Comparison of ENCODE assay signal across 12 mouse cellular contexts in the genomic region with DNA sequence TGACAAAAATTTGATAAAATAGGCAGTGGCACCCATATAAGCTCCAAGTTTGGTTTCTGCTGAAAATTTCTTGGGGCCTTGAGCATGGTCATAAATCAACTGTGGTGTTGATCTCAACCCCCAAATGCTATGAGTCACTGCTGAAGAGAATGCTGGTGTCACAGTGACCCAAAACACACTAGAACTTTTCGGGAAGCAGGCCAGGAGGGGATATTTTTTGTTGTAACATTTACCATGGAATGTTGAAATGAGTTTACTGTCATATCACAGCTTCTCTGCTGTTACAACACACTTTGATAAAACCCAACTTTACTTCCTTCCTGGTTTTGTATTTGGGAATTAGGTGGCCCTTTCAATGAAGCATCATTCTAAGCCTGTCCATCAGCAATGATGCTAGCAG.
DNase-seq lines count a peak whose midpoint lies in the region; ATAC-seq and TF ChIP-seq lines count a peak whose summit lies in the region.
"Had no signal": no experiment of that assay in that cellular context is flagged by ENCODE, and none has a peak within 500 bp of the region (broad histone marks: within the 10 kb centered on the region; RNA-seq: fewer than 3 reads in every experiment).

No protein-coding gene starts in this region.

- no peaks in the 10 kb centered on the region for H3K9me3 ChIP-seq in intestine, postnatal 0 days (ENCODE audit: control insufficient read depth)
- H3K9me3 ChIP-seq: embryonic facial prominence, embryonic 13.5 days; heart, embryonic 10.5 days; liver, embryonic 13.5 days had no signal

- TF ChIP-seq CTCF in intestine, postnatal 0 days (IDR thresholded peaks at IDR 0.05; ENCODE audit: low read depth) = no peak

- WGBS in intestine, postnatal 0 days = 43% methylated on average over 1 of the region's 1 CpGs

- H3K27me3 ChIP-seq in intestine, postnatal 0 days (replicated peaks; ENCODE audit: control insufficient read depth, insufficient read depth, low read length) = no peaks in the 10 kb centered on the region
- H3K27me3 ChIP-seq: embryonic facial prominence, embryonic 13.5 days; liver, embryonic 13.5 days had no signal

- H3K27ac ChIP-seq in intestine, postnatal 0 days (ENCODE audit: low read depth, low read length) = no peak overlapping the region
- H3K27ac ChIP-seq: embryonic facial prominence, embryonic 13.5 days; heart, embryonic 10.5 days; liver, embryonic 13.5 days had no signal

- no peak overlapping the region for H3K9ac ChIP-seq in intestine, postnatal 0 days (ENCODE audit: low read depth, low read length)
- H3K9ac ChIP-seq: embryonic facial prominence, embryonic 13.5 days; forebrain, postnatal 0 days; liver, embryonic 13.5 days had no signal

- ATAC-seq in intestine, postnatal 0 days = no peak
- ATAC-seq in monocyte, adult 5-6 weeks (replicated peaks; ENCODE audit: insufficient number of reproducible peaks, low FRiP score, low TSS enrichment, poor library complexity, severe bottlenecking) = no peak
- ATAC-seq: forebrain, postnatal 0 days had no signal

- no peak overlapping the region for H3K4me3 ChIP-seq in intestine, postnatal 0 days (ENCODE audit: low read depth, low read length)
- H3K4me3 ChIP-seq: embryonic facial prominence, embryonic 13.5 days; heart, embryonic 10.5 days; liver, embryonic 13.5 days had no signal

- peak; percentile 84 for DNase-seq in ovary, adult 18-20 months (ENCODE audit: low spot score)
- DNase-seq in ovary, postnatal 10 days (ENCODE audit: low spot score) = no peak
- DNase-seq in adrenal gland, adult 2 months = peak; percentile 81
- DNase-seq in kidney, postnatal 10 days = peak; percentile 56
- DNase-seq in ovary, postnatal 14 days (ENCODE audit: low spot score) = peak; percentile 65
- DNase-seq: cerebellum, postnatal 36 days; forebrain, postnatal 0 days; liver, embryonic 13.5 days had no signal

- H3K36me3 ChIP-seq in intestine, postnatal 0 days (ENCODE audit: control insufficient read depth, insufficient read depth) = no peaks in the 10 kb centered on the region
- H3K36me3 ChIP-seq: embryonic facial prominence, embryonic 13.5 days; heart, embryonic 10.5 days; liver, embryonic 13.5 days had no signal

- no peak overlapping the region for H3K4me2 ChIP-seq in intestine, postnatal 0 days (replicated peaks; ENCODE audit: low read depth)
- H3K4me2 ChIP-seq: embryonic facial prominence, embryonic 13.5 days; liver, embryonic 13.5 days had no signal

- H3K4me1 ChIP-seq in intestine, postnatal 0 days (replicated peaks; ENCODE audit: control insufficient read depth, insufficient read depth, low read length) = no peaks in the 10 kb centered on the region
- H3K4me1 ChIP-seq: heart, embryonic 10.5 days; liver, embryonic 13.5 days had no signal
